Mouse (Mus musculus) monocyte, adult 59 days (primary cell): ENCODE results near the gene Ints7. TPM values are rescaled to one million over a fixed set of nuclear protein-coding genes. Genes with fewer than 3 reads are reported as not detected.

Experiments used
- total RNA-seq, 2 experiments: library from RNA; stranded (reverse); gene quantifications; one replicate each; pipeline ENCODE4 v1.2.4; 2023

The Ints7 gene
- total RNA-seq: 10 to 100 TPM; 20.1 to 24.7 TPM

GRCm38 (mm10) chr1:191575458-191576247 is at the start of gene Ints7, which contains the start of gene Dtl:
Ints7 (plus strand) TSS chr1:191575636.
Dtl (minus strand) TSS chr1:191575544.

Other genes with a start within 250 kb of the Ints7 start
- 10 to 100 TPM; 20.1 to 21.0 TPM for gene Tmem206, start 249.7 kb upstream of the Ints7 start, total RNA-seq
- 100 to 1,000 TPM; 320 to 348 TPM for gene Ppp2r5a, start 172.4 kb upstream of the Ints7 start, total RNA-seq
- 1 to 10 TPM; 1.3 to 1.7 TPM for gene Dtl, start 92 bp upstream of the Ints7 start, total RNA-seq
- gene Lpgat1, start 142.2 kb downstream of the Ints7 start, total RNA-seq: 10 to 100 TPM; 40.5 to 40.6 TPM
- 1 to 10 TPM in 1 of 2 experiments, under 1 TPM in 1; 0.55 to 1.9 TPM for gene Nek2, start 245.8 kb downstream of the Ints7 start, total RNA-seq